ENCODE assay signal across 10 mouse cellular contexts in the genomic region with DNA sequence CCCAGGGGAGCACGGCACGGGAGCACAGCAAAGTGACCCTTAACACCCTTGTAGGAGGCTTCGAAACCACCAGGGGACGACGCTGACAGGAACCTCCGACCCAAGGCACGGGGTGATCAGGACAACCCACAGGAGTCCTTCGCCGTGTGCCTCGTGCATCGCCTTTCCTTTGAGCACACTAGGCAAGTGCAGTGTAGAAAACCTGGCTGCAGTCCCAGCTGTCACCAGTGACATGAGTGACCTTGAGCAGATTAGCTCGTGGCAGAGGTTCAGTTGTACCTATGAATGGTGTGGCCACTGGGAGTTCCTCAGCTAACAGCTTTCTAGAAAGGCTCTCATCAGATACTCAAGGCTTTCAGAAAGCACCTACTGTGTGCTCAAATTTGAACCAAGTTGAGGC. TPM values are rescaled to one million over a fixed set of nuclear protein-coding genes. Genes with fewer than 3 reads are reported as not detected.
DNase-seq lines count a peak whose midpoint lies in the region; ATAC-seq and TF ChIP-seq lines count a peak whose summit lies in the region.
"Had no signal": no experiment of that assay in that cellular context is flagged by ENCODE, and none has a peak within 500 bp of the region (broad histone marks: within the 10 kb centered on the region; RNA-seq: fewer than 3 reads in every experiment).

No protein-coding gene starts in this region.

- no peak overlapping the region; the same call in 1 of the 2 replicates for H3K9ac ChIP-seq in heart, embryonic 14.5 days (ENCODE audit: low read length)
- H3K9ac ChIP-seq in stomach, embryonic 15.5 days = no peak overlapping the region
- H3K9ac ChIP-seq: midbrain, embryonic 12.5 days had no signal

- H3K4me2 ChIP-seq in heart, embryonic 14.5 days (ENCODE audit: low read length) = no peak overlapping the region
- H3K4me2 ChIP-seq in stomach, embryonic 15.5 days = no peak overlapping the region
- H3K4me2 ChIP-seq: midbrain, embryonic 12.5 days had no signal

- 17% methylated on average over 12 of the region's 12 CpGs for WGBS in heart, embryonic 14.5 days
- WGBS in stomach, embryonic 15.5 days = 55% methylated on average over 12 of the region's 12 CpGs
- WGBS in thymus, adult 2 months = 89% methylated on average over 12 of the region's 12 CpGs

- DNase-seq in lung, adult 18-20 months = peak; percentile 35 to 41
- no peak for DNase-seq in lung, postnatal 4 days
- peak; percentile 85 to 91 for DNase-seq in kidney, postnatal 25 days
- no peak for DNase-seq in thymus, postnatal 14 days
- no peak for DNase-seq in thymus, adult 2 months
- DNase-seq: cerebellum, adult 2 months had no signal

- no peak overlapping the region for H3K4me3 ChIP-seq in heart, embryonic 14.5 days (ENCODE audit: control insufficient read depth in 1 of 2, insufficient read depth in 1 of 2, low read depth in 1 of 2, low read length in 2 of 2)
- H3K4me3 ChIP-seq in stomach, embryonic 15.5 days (replicated peaks) = no peak overlapping the region
- H3K4me3 ChIP-seq in thymus, adult 2 months (ENCODE audit: control insufficient read depth, insufficient read depth, low read length) = no peak overlapping the region
- H3K4me3 ChIP-seq: midbrain, embryonic 12.5 days had no signal

- peaks cover 32 to 34% of the 10 kb centered on the region in 2 experiments for H3K4me1 ChIP-seq in heart, embryonic 14.5 days (ENCODE audit: control insufficient read depth in 2 of 2, insufficient read depth in 2 of 2, low read length in 2 of 2)
- peaks cover 47% of the 10 kb centered on the region for H3K4me1 ChIP-seq in stomach, embryonic 15.5 days
- no peaks in the 10 kb centered on the region for H3K4me1 ChIP-seq in thymus, adult 2 months (replicated peaks; ENCODE audit: control insufficient read depth, insufficient read depth, low read length)

- no peaks in the 10 kb centered on the region for H3K27me3 ChIP-seq in heart, embryonic 14.5 days (ENCODE audit: control insufficient read depth, insufficient read depth, low read length)
- no peaks in the 10 kb centered on the region for H3K27me3 ChIP-seq in stomach, embryonic 15.5 days (replicated peaks)
- no peaks in the 10 kb centered on the region for H3K27me3 ChIP-seq in thymus, adult 2 months (ENCODE audit: control insufficient read depth, insufficient read depth, low read length)
- H3K27me3 ChIP-seq: midbrain, embryonic 12.5 days had no signal

- TF ChIP-seq CTCF in thymus, adult 2 months (IDR thresholded peaks at IDR 0.05; ENCODE audit: borderline replicate concordance, control insufficient read depth, extremely low read depth, insufficient read depth, low read length, poor library complexity) = no peak

- peak; percentile 83 for ATAC-seq in heart, embryonic 14.5 days (ENCODE audit: insufficient number of reproducible peaks, insufficient read depth, low FRiP score, low read depth)
- ATAC-seq in stomach, embryonic 15.5 days (ENCODE audit: insufficient read depth, low FRiP score, low read depth) = peak; percentile 70
- no peak for ATAC-seq in inflammation-experienced regulatory T-cells, adult 6 months

- H3K27ac ChIP-seq in heart, embryonic 14.5 days (replicated peaks in 1 of 2; ENCODE audit: control insufficient read depth in 1 of 2, insufficient read depth in 1 of 2, low read depth in 2 of 2, low read length in 2 of 2) = peak overlapping the region; percentile 82 to 90
- peak overlapping the region; percentile 81 for H3K27ac ChIP-seq in stomach, embryonic 15.5 days
- no peak overlapping the region for H3K27ac ChIP-seq in thymus, adult 2 months (ENCODE audit: control insufficient read depth, insufficient read depth, low read length)
- H3K27ac ChIP-seq: midbrain, embryonic 12.5 days had no signal

- H3K9me3 ChIP-seq in heart, embryonic 14.5 days (ENCODE audit: control insufficient read depth, low read length) = no peaks in the 10 kb centered on the region
- H3K9me3 ChIP-seq in stomach, embryonic 15.5 days = no peaks in the 10 kb centered on the region
- H3K9me3 ChIP-seq: midbrain, embryonic 12.5 days had no signal

- no peak for TF ChIP-seq POLR2A in thymus, adult 2 months (IDR thresholded peaks at IDR 0.05; ENCODE audit: control insufficient read depth, extremely low read depth, insufficient read depth, low read length, poor library complexity)

- H3K36me3 ChIP-seq in heart, embryonic 14.5 days (ENCODE audit: control insufficient read depth, insufficient read depth, low read length) = no peaks in the 10 kb centered on the region
- H3K36me3 ChIP-seq in stomach, embryonic 15.5 days = no peaks in the 10 kb centered on the region
- H3K36me3 ChIP-seq in thymus, adult 2 months (ENCODE audit: control insufficient read depth, insufficient read depth, low read length) = no peaks in the 10 kb centered on the region
- H3K36me3 ChIP-seq: midbrain, embryonic 12.5 days had no signal

RNA-seq across cellular contexts. Expression of a gene that starts 22.0 kb away (rescaled TPM):
- polyA plus RNA-seq in heart, embryonic 14.5 days (2014; fragmentation: Nextera tagmentation; extraction: Ambion mirVana) = 26.1 and 28.0 TPM in 2 replicates
- 17.4 and 19.3 TPM in 2 replicates for polyA plus RNA-seq in stomach, embryonic 15.5 days (2015; fragmentation: Nextera tagmentation; extraction: Ambion mirVana)
- polyA plus RNA-seq in inflammation-experienced regulatory T-cells, adult 6 months (2017; shearing (Covaris generic)) = 10 to 100 TPM in 1 of 3 experiments, 1 to 10 TPM in 2; 4.6 to 13.4 (median 6.8) TPM
- polyA plus RNA-seq in thymus, adult 2 months (2012; rRNA removed) = 24.4 and 26.9 TPM in 2 replicates

RNA-seq across cellular contexts. Expression of a gene that starts 47.8 kb away (rescaled TPM):
- 624 and 675 TPM in 2 replicates for polyA plus RNA-seq in heart, embryonic 14.5 days (2014; fragmentation: Nextera tagmentation; extraction: Ambion mirVana)
- polyA plus RNA-seq in stomach, embryonic 15.5 days (2015; fragmentation: Nextera tagmentation; extraction: Ambion mirVana) = 728 and 831 TPM in 2 replicates
- polyA plus RNA-seq in inflammation-experienced regulatory T-cells, adult 6 months (2017; shearing (Covaris generic)) = 100 to 1,000 TPM; 321 to 978 (median 399) TPM
- polyA plus RNA-seq in thymus, adult 2 months (2012; rRNA removed) = 160 and 185 TPM in 2 replicates

Comparison
In these comparisons a context has a peak if more than half of its experiments do, and no peak if none do; other contexts are left out.
1. DNase-seq: peak in lung, adult 18-20 months (2 of 2) and kidney, postnatal 25 days (2 of 2); none in lung, postnatal 4 days (0 of 2), thymus, postnatal 14 days (single experiment) and thymus, adult 2 months (single experiment).